Mouse (Mus musculus) megakaryocyte, embryonic 14.5 days (primary cell): ENCODE results near the gene Add1. TPM values are rescaled to one million over a fixed set of nuclear protein-coding genes. Genes with fewer than 3 reads are reported as not detected.

Experiments
- H3K27me3 ChIP-seq: replicated peaks from 2 replicates; pipeline ENCODE3; 2012; ENCODE audit warnings: inconsistent platforms
- H3K36me3 ChIP-seq: replicated peaks from 2 replicates; pipeline ENCODE3; 2012; ENCODE audit warnings: low read length, inconsistent platforms, mixed read lengths
- H3K4me1 ChIP-seq: 2 replicates; pipeline ENCODE4 v1.6.1; 2012; ENCODE audit warnings: inconsistent platforms
- H3K4me3 ChIP-seq: replicated peaks from 2 replicates; pipeline ENCODE3; 2012; ENCODE audit warnings: moderate library complexity, mild to moderate bottlenecking, inconsistent platforms
- H3K9me3 ChIP-seq: 2 replicates; pipeline ENCODE4 v1.6.1; 2012; ENCODE audit warnings: inconsistent platforms
- FLI1 ChIP-seq: IDR thresholded peaks from 2 replicates; pipeline ENCODE4 v1.6.1; 2012; ENCODE audit warnings: low read length, inconsistent platforms, mixed read lengths
- GATA1 ChIP-seq: IDR thresholded peaks from 3 replicates; pipeline ENCODE4 v1.6.1; 2012; ENCODE audit warnings: mixed read lengths, low read length, inconsistent platforms, borderline replicate concordance
- polyA plus RNA-seq: library from polyadenylated mRNA; stranded (reverse); fragments of >175 nt; gene quantifications from 2 replicates; pipeline ENCODE4 v1.2.3, GENCODE M21; 2012; ENCODE audit warnings: low replicate concordance; ENCODE audit not compliant: insufficient read depth

The Add1 gene
- polyA plus RNA-seq, 1 experiment = 255 TPM

GRCm38 (mm10) chr5:34636481-34637287 lies 63.2 kb downstream of the Add1 start, which contains the start of gene Mfsd10:
Gene Mfsd10, minus strand, starts transcription at chr5:34637212.
- Histone ChIP-seq H3K27me3 (no peaks in the 10 kb centered on the region), H3K9me3 (no peaks in the 10 kb centered on the region), H3K4me3 (peak within 1 kb of the TSS; percentile 97), H3K36me3 (peaks cover 83% of the 10 kb centered on the region), H3K4me1 (peaks cover 55% of the 10 kb centered on the region)
- TF ChIP-seq GATA1 (no peak), FLI1 (no peak)

- Histone ChIP-seq H3K4me3 (peak overlapping the region; percentile 97), H3K9me3 (no peaks in the 10 kb centered on the region), H3K36me3 (peaks cover 78% of the 10 kb centered on the region), H3K4me1 (peaks cover 55% of the 10 kb centered on the region), H3K27me3 (no peaks in the 10 kb centered on the region)
- no peak for TF ChIP-seq GATA1
- no peak for TF ChIP-seq FLI1
Measured at GRCm38 (mm10) chr5:34637591-34638156, 64.2 kb downstream of the Add1 start.

- TF ChIP-seq FLI1 (no peak), GATA1 (no peak)
- Histone ChIP-seq H3K4me1 (peaks cover 32% of the 10 kb centered on the region), H3K4me3 (no peak overlapping the region), H3K9me3 (no peaks in the 10 kb centered on the region), H3K36me3 (peaks cover 89% of the 10 kb centered on the region), H3K27me3 (no peaks in the 10 kb centered on the region)
Measured at GRCm38 (mm10) chr5:34641991-34642390, 68.5 kb downstream of the Add1 start.

GRCm38 (mm10) chr5:34642932-34643331 lies 69.5 kb downstream of the Add1 start:
- H3K27me3 ChIP-seq = no peaks in the 10 kb centered on the region
- no peak for TF ChIP-seq GATA1
- TF ChIP-seq FLI1 = no peak

DNA sequence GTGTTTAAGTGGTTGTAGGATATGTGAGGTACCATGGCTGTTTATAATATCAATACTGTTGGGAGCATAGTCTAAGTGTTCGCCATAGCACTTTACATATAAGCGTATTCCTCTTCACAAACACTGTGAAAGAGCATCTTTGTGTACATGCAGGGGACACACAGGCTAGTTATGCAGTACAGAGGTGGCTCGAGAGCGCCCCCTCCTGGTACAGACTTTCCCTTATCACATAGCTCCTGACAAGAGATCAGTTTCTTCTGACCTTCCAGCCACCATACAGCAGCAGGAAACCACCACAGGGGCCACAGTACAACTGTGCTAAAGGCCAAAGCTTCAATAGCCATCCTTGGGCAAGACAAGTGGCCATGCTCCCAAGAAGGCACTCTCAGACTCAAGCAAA lies 74.1 kb downstream of the Add1 start:
- no peak for TF ChIP-seq FLI1
- no peak for TF ChIP-seq GATA1
- Histone ChIP-seq H3K4me1 (peaks cover 34% of the 10 kb centered on the region), H3K4me3 (no peak overlapping the region), H3K9me3 (no peaks in the 10 kb centered on the region), H3K36me3 (peaks cover 98% of the 10 kb centered on the region), H3K27me3 (no peaks in the 10 kb centered on the region)

More at GRCm38 (mm10) chr5:34642932-34643331, 69.5 kb downstream of the Add1 start:
- H3K9me3 ChIP-seq = no peaks in the 10 kb centered on the region
- peaks cover 93% of the 10 kb centered on the region for H3K36me3 ChIP-seq
- no peak overlapping the region for H3K4me3 ChIP-seq
- H3K4me1 ChIP-seq = peaks cover 28% of the 10 kb centered on the region

- no peak for TF ChIP-seq FLI1
- TF ChIP-seq GATA1 = no peak
Measured at GRCm38 (mm10) chr5:34652961-34653360, 79.5 kb downstream of the Add1 start.

DNA sequence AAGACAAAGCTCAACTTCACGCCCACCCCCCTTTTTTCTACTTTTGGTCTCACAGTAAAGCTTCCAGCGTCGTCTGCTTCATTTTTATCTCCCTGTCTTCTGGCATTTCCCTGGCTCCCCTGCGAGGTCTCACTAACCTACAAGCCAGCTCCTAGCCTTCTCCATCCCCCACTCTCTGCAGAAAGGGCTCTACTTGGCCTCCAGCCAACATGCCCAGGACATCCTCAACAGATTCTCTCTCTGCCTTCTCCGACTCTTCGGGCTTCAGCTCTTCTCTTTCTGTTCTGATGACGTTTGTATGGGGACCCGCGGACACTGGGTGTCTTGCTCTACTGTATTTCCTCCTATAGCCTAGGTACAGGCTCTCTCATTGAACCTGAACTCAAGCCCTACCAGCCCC lies 81.4 kb downstream of the Add1 start:
- Histone ChIP-seq H3K4me1 (peaks cover 24% of the 10 kb centered on the region), H3K9me3 (no peaks in the 10 kb centered on the region), H3K36me3 (peaks cover 78% of the 10 kb centered on the region), H3K4me3 (no peak overlapping the region), H3K27me3 (no peaks in the 10 kb centered on the region)
- TF ChIP-seq GATA1 (no peak), FLI1 (no peak)

More at GRCm38 (mm10) chr5:34652961-34653360, 79.5 kb downstream of the Add1 start:
- peaks cover 21% of the 10 kb centered on the region for H3K4me1 ChIP-seq
- H3K36me3 ChIP-seq = peaks cover 94% of the 10 kb centered on the region
- H3K9me3 ChIP-seq = no peaks in the 10 kb centered on the region
- H3K4me3 ChIP-seq = no peak overlapping the region
- H3K27me3 ChIP-seq = no peaks in the 10 kb centered on the region

GRCm38 (mm10) chr5:34657556-34657955 lies 84.1 kb downstream of the Add1 start:
- Histone ChIP-seq H3K27me3 (no peaks in the 10 kb centered on the region), H3K4me1 (peaks cover 27% of the 10 kb centered on the region), H3K9me3 (no peaks in the 10 kb centered on the region), H3K4me3 (no peak overlapping the region), H3K36me3 (peaks cover 51% of the 10 kb centered on the region)
- TF ChIP-seq FLI1 (no peak), GATA1 (no peak)

DNA sequence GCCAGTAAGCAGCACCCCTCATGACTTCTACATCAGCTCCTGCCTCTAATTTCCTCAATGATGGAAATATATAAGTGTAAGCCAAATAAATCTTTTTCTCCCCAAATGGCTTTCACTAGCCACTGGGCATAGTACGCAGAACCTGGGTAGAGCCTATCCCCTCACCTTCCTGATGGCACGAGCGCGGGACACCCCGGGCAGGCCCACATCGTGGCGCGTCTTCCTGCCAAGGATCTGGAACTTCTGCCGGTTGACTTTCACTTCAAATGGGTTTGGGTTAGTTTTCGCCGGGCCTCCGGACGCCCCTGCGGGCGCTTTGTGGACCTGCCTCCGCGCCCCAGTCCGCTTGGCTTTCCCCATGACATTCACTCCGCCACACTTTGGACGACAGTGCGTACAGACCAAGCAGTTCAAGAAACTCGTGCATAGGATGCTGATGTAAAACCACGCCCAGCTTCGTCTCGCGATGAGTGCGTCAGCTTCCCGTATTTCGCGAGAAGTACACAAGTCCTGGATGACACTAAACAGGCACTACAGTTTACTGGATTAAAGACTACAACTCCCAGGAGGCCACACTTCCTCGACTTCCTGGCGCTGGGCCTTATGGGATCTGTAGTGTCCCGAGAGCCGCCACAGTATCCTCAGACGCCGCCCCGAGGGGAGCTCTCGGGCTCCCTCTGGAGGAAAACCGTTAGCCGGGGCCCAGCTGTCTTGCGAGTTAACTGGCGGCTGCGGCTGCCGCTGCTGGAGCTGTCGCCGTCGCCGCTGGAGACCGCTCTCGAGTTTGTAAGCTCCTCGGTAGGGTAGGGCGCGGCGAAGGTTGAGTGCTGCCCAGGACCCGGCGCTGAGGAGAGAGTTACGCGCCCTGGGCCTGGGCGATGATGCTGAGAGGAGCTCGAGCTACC lies 86.5 kb downstream of the Add1 start, which contains the start of the genes Nop14 and Grk4:
Gene Nop14 (minus strand): TSS at position 463 of the 905 bp plus-strand sequence.
Gene Grk4 (plus strand): TSS at position 694 of the 905 bp plus-strand sequence.
- peaks cover 30% of the 10 kb centered on the region for H3K4me1 ChIP-seq
- TF ChIP-seq FLI1 (peak; percentile 55), GATA1 (no peak)
- H3K36me3 ChIP-seq = peaks cover 29% of the 10 kb centered on the region
- no peaks in the 10 kb centered on the region for H3K27me3 ChIP-seq
- peak within 1 kb of the TSS; percentile 98 for H3K4me3 ChIP-seq
- no peaks in the 10 kb centered on the region for H3K9me3 ChIP-seq
